Mouse (Mus musculus) liver, adult 2 months (tissue): Measurements from ENCODE around the gene Sar1a. TPM values are rescaled to one million over a fixed set of nuclear protein-coding genes. Genes with fewer than 3 reads are reported as not detected.

Experiments
- DNase-seq: peaks from one replicate; pipeline ENCODE4 v3.0.0-alpha.2; 2011; ENCODE audit warnings: low read depth, low spot score; ENCODE audit errors: extremely low read depth
- H3K27ac ChIP-seq: fragments of 200-500 bp; replicated peaks from 2 replicates; pipeline ENCODE4 v1.5.1; 2012; ENCODE audit warnings: low read depth, mild to moderate bottlenecking, control low read depth, inconsistent platforms, low read length; ENCODE audit not compliant: insufficient read depth
- H3K27me3 ChIP-seq: fragments of 200-500 bp; 2 replicates; pipeline ENCODE4 v1.6.1; 2012; ENCODE audit warnings: mild to moderate bottlenecking, moderate library complexity, low read length, inconsistent platforms; ENCODE audit not compliant: control insufficient read depth, insufficient read depth
- H3K36me3 ChIP-seq: fragments of 200-500 bp; 2 replicates; pipeline ENCODE4 v1.6.1; 2012; ENCODE audit warnings: low read length, inconsistent platforms; ENCODE audit not compliant: control insufficient read depth, insufficient read depth
- H3K4me1 ChIP-seq: fragments of 200-500 bp; 2 replicates; pipeline ENCODE4 v1.6.1; 2011; ENCODE audit warnings: low read length; ENCODE audit not compliant: control insufficient read depth, insufficient read depth
- H3K4me3 ChIP-seq: fragments of 200-500 bp; 2 replicates; pipeline ENCODE4 v1.5.1; 2011; ENCODE audit warnings: low read depth, mild to moderate bottlenecking, control low read depth, low read length, moderate library complexity; ENCODE audit not compliant: insufficient read depth
- H3K79me2 ChIP-seq: fragments of 200-500 bp; 2 replicates; pipeline ENCODE4 v1.6.1; 2012; ENCODE audit warnings: inconsistent platforms, mild to moderate bottlenecking, low read length, moderate library complexity; ENCODE audit not compliant: control insufficient read depth, insufficient read depth
- H3K9ac ChIP-seq: fragments of 200-500 bp; 2 replicates; pipeline ENCODE4 v1.6.1; 2012; ENCODE audit warnings: low read depth, mild to moderate bottlenecking, control low read depth, inconsistent platforms, low read length
- CTCF ChIP-seq: fragments of 200-500 bp; IDR thresholded peaks from 2 replicates; pipeline ENCODE4 v1.5.1; 2011; ENCODE audit warnings: low read depth, low read length, control low read depth
- POLR2A ChIP-seq: fragments of 200-500 bp; IDR thresholded peaks from 2 replicates; pipeline ENCODE4 v1.6.1; 2011; ENCODE audit warnings: low read length, control low read depth; ENCODE audit not compliant: insufficient read depth; ENCODE audit errors: extremely low read depth
- WGBS: fragments of 180-500 bp; shearing (Covaris S2); methylation state at CpG from one replicate; pipeline ENCODE4 v1.1.7; 2018; 5-methylcytosine and 5-hydroxymethylcytosine counted together
- polyA plus RNA-seq: library from polyadenylated mRNA; depleted of rRNA; stranded (reverse); fragments of >200 nt; gene quantifications from 2 replicates; pipeline ENCODE4 v1.2.3, GENCODE M21; 2012
- total RNA-seq: library from RNA; depleted of rRNA; stranded (reverse); fragments of >200 nt; gene quantifications from 2 replicates; pipeline ENCODE4 v1.2.3, GENCODE M21; 2014

The Sar1a gene
- total and polyA plus RNA-seq, 2 experiments = 53.2 to 73.0 TPM

DNA sequence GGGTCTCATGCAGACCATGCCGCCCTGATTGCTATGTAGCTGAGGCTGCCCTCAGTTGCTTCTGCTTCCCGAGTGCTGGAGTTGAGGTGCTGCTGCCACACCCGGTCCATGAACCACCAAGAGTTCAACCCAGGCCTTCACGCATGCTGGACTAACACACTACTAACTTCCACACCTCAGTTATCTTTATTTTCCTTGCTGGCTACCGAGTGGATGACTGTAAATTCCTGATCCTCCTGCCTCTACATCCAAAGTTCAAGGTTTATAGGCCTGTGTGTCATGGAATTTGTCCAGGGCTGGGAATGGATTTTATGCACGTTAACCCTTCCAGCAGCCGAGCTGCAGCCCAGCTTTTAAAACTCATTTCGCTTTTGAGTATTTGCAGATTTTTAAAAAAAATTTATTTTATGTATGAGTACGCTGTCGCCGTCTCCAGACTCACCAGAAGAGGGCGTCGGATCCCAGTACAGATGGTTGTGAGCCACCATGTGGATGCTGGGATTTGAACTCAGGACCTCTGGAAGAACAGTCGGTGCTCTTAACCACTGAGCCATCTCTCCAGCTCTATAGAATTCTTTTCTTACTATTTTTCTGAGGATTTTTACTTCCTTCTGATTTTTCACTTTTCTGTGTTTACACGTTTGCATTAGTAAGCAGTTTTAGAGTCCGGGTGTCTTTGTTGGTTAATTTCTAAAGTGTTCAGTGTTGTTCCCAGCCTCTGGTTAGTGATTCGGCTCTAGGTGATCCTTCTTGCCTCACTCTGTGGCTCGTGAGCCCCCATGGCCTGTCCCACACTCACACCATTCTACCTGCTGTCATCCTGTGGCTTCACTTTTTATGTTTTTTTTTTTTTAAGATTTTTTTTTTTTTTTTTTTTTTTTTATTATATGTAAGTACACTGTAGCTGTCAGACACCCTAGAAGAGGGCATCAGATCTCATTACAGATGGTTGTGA lies 22.9 kb upstream of the Sar1a start:
- peak; percentile 92 for DNase-seq
- WGBS = 47% methylated on average over 18 of the region's 18 CpGs
- Histone ChIP-seq H3K79me2 (no peaks in the 10 kb centered on the region; the same call in 1 of the 2 replicates), H3K9ac (no peak overlapping the region), H3K27me3 (no peaks in the 10 kb centered on the region), H3K4me3 (no peak overlapping the region), H3K36me3 (peaks cover 22% of the 10 kb centered on the region), H3K4me1 (peaks cover 26% of the 10 kb centered on the region), H3K27ac (peak overlapping the region; percentile 42)
- TF ChIP-seq CTCF (no peak; the same call in 1 of the 2 replicates), POLR2A (no peak)

DNA sequence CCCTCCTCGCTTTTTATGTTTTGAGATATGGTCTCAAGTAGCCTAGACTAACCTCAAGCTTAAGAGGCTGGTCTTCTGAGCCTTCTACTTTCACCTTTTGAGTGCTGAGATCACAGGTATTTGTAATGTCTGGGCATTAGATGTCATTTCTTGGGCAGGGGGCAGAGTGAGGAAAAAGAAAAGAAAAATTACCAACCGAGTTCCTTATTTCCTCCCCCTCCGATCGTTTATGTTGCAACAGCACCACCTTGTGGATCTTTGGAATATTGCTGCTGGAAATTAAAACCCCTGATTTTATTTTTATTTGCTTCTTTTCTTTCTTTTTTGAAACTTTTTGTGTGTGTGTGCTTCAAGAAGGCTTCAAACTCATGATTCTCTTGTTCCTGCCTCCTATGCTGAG lies 22.1 kb upstream of the Sar1a start:
- Histone ChIP-seq H3K36me3 (peaks cover 25% of the 10 kb centered on the region), H3K27me3 (no peaks in the 10 kb centered on the region), H3K79me2 (no peaks in the 10 kb centered on the region; the same call in 1 of the 2 replicates), H3K4me1 (peaks cover 26% of the 10 kb centered on the region), H3K4me3 (no peak overlapping the region), H3K9ac (peak overlapping the region; percentile 19; the same call in 1 of the 2 replicates), H3K27ac (no peak overlapping the region)
- 26% methylated on average over 4 of the region's 4 CpGs for WGBS
- no peak for TF ChIP-seq CTCF
- TF ChIP-seq POLR2A = no peak
- DNase-seq = no peak

GRCm38 (mm10) chr10:61661887-61662286 lies 18.2 kb upstream of the Sar1a start:
- Histone ChIP-seq H3K9ac (no peak overlapping the region), H3K27ac (no peak overlapping the region), H3K36me3 (peaks cover 37% of the 10 kb centered on the region), H3K79me2 (no peaks in the 10 kb centered on the region; the same call in 1 of the 2 replicates), H3K4me1 (peaks cover 13% of the 10 kb centered on the region), H3K4me3 (no peak overlapping the region), H3K27me3 (no peaks in the 10 kb centered on the region)
- DNase-seq = no peak
- 81% methylated on average over 8 of the region's 8 CpGs for WGBS
- TF ChIP-seq POLR2A = no peak
- no peak for TF ChIP-seq CTCF

GRCm38 (mm10) chr10:61662391-61662988 lies 17.6 kb upstream of the Sar1a start:
- WGBS = 64% methylated on average over 10 of the region's 10 CpGs
- no peak for DNase-seq
- H3K4me3 ChIP-seq = no peak overlapping the region
- peaks cover 12% of the 10 kb centered on the region for H3K4me1 ChIP-seq
- no peaks in the 10 kb centered on the region; the same call in 1 of the 2 replicates for H3K79me2 ChIP-seq
- H3K27ac ChIP-seq = no peak overlapping the region
- H3K36me3 ChIP-seq = peaks cover 41% of the 10 kb centered on the region
- H3K27me3 ChIP-seq = no peaks in the 10 kb centered on the region
- no peak for TF ChIP-seq POLR2A
- TF ChIP-seq CTCF = no peak
- no peak overlapping the region for H3K9ac ChIP-seq

DNA sequence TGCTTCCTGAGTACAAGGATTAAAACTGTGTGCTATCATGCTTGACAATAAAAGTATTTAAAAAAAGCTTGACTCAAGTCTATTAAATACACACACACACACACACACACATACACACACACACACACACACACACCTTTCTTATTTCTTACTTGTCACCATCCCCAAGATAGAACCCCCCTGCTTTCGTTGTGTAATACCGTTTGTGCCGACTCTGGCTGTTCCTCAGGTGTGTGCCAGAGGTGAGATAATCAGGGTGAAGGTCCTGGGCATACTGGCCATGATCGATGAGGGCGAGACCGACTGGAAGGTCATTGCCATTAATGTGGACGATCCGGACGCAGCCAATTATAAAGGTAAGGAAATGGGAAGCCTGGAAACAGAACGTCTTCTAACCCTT lies 15.0 kb upstream of the Sar1a start:
- TF ChIP-seq CTCF (no peak), POLR2A (no peak)
- Histone ChIP-seq H3K4me3 (no peak overlapping the region), H3K79me2 (no peaks in the 10 kb centered on the region), H3K9ac (no peak overlapping the region), H3K36me3 (peaks cover 52% of the 10 kb centered on the region), H3K4me1 (peaks cover 8% of the 10 kb centered on the region), H3K27ac (peak overlapping the region; percentile 66), H3K27me3 (no peaks in the 10 kb centered on the region)
- WGBS = 25% methylated on average over 10 of the region's 10 CpGs
- DNase-seq = peak; percentile 92
